Mouse (Mus musculus) cerebellum, postnatal 36 days (tissue): ENCODE results near the gene Pmpcb.

Experiments used
- DNase-seq, 2 experiments: peaks; one replicate each; pipeline ENCODE4 v3.0.0; 2021 to 2022; ENCODE audit warnings: mixed read lengths in 2 of 2

Pmpcb gene

GRCm38 (mm10) chr5:21804837-21805236, 67.9 kb downstream of the Pmpcb start:
- DNase-seq = no peak
